Mouse (Mus musculus): ENCODE measurements at regions not wholly inside any gene's neighbourhood (a gene's known extent, or its start where the extent isn't known, plus 50 kb on each side); places are given as distances from the start of the nearest gene placed in this dataset.

DNA sequence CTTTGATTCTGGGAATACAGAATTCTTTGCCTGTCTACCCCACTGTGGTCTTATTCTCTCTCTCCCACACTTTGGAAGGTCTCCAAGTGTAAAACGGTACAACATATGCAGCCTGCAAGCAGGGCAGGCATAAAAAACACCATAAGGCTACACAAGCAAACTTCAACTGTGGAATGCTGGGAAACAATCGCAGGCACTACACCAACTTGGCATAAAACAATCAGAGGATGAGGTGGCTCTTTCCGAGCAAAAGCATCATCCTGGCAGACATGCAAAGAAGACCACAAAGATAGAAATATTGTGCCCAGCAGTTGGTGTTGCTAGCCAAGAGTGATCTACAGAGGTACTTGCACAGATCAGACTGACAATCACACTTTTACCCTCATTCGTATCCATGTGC is 88.0 kb upstream of the Galnt5 start:
- no peak for DNase-seq (ENCODE audit: low spot score)

DNA sequence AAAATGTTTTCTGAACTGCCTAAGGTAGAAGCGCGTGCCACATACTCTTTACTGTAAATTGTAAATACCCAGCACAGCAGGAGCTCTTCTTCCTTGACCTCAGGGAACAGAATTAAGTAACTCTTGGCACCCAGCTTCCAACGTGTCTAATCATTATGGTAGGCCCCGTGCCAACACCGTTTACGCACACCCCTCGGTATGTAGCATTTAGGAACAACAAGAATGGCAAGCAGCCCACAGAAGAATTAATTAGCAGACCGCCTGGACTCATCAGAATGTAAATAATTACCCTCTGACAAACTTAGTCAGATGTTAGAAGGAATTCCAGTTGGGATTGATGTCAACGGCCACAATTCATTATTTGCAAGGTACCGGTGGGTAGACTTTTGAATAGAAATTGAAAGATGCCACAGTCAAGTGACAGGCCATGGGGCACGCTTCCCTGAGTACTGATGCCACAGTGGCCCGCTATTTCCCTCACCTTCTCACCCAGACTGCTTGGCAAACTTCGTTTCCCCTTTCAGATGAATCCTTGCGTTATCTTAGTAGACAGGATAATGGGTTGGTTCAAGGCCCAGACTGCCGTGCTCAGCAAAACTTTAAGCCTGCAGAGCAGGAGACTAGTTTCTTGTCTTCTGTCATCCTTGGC is 81.2 kb upstream of the Galnt5 start:
- no peak for DNase-seq (ENCODE audit: low spot score)

DNA sequence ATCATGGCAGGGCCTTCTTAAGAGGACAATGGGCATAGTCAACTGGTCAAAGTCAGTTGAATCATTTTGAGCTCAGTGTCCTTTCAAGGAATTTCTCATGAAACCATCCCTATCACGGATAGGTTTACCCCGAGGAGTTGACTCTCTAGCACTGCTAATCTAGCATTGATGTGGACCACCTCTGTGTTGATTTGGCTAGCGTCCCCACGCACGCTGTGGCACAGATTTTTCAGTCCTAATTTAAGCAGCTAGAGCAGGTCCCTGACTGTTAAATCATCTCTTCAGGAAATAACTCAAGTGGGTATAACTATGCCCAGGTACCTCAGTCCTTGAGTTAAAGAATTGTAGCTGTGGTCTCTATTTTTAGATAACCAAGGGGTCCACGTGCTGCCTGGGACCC is 80.0 kb upstream of the Galnt5 start:
- no peak for DNase-seq (ENCODE audit: low spot score)

DNA sequence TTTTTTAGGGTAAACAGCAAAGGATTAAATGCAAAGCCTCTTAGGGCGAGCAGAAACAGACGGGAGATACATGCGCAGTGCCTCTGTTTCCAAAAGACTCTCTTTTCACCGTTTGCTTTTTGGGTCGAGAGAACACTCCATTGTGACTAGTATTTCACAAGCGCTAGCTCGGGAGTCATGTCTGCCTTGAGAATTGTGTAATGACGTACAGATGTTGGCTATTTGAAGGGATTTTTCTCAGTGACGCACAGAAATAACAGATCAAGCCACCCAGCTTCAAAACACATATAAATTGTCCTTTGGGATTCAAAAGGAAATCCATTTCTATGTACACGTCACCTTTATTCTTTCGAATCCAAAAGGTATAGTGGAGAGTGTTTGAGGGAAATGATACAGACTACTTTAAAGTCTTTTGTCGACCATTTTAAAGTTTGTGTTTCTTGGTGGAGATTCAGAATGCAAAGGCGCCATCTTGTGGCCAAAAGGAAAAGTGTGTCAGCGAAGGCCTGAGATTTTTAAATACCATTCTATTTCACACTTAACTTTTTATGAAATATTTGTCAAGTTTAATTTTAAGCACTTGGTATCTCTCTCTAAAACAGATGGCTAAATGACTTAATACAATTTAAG is 78.5 kb upstream of the Galnt5 start:
- peak; percentile 60 for DNase-seq (ENCODE audit: low spot score)

DNA sequence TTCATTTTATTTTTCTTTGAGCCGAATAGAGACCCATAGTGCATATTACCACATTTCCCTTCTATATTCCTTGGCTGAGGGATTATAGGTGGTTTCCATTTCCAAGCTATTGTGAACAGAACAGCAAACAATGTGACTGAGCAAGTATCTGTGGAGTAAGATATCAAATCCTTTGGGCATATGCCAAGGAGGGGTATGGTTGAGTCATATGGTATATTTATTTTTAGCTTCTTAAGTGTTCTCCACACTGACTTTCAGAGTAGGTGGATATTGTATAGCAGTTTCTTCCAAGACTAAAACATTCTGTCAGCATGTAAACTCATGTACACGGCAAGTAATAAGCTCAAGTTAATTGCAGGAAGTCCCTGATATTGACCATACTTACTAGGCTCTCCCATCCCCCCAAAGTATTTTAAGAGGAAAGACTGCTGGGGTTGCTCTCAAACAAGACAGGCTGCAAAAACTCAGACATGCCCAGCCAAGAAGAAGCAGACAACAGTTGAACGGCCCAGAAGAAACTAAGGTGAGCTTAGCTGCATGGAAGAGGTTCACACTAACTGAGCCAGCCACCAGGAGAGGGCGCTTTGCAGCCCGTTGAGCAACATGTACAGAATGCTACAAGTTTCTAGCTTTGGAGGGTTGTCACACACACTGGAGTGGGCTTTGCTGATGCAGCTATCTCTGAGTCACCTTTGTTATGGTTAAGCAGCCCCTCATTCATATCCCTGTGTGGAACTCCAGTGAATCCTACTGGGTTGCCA is 63.4 kb upstream of the Galnt5 start:
- peak; percentile 43 for DNase-seq (ENCODE audit: low spot score)

All from testis, postnatal 10 days (tissue).